Mouse (Mus musculus) lung, embryonic 16.5 days (tissue): Measurements from ENCODE around the gene Atf6. TPM values are rescaled to one million over a fixed set of nuclear protein-coding genes. Genes with fewer than 3 reads are reported as not detected.

Experiments
- ATAC-seq: fragments of 200-750 bp; cut with Nextera tagmentation; 2 replicates; pipeline ENCODE4 v1.8.0; 2017; ENCODE audit warnings: low read depth, mild to moderate bottlenecking, moderate library complexity
- H3K27ac ChIP-seq: fragments of 300-500 bp; sonication (generic); 2 replicates; pipeline ENCODE4 v1.5.1; 2014; ENCODE audit warnings: mild to moderate bottlenecking, control low read depth, low read length
- H3K27me3 ChIP-seq: fragments of 300-500 bp; sonication (generic); 2 replicates; pipeline ENCODE4 v1.6.1; 2014; ENCODE audit warnings: low read depth, low read length, mixed read lengths; ENCODE audit not compliant: control insufficient read depth, insufficient read depth
- H3K36me3 ChIP-seq: fragments of 300-500 bp; sonication (generic); 2 replicates; pipeline ENCODE4 v1.6.1; 2014; ENCODE audit warnings: low read length; ENCODE audit not compliant: control insufficient read depth, insufficient read depth
- H3K4me1 ChIP-seq: fragments of 300-500 bp; sonication (generic); replicated peaks from 2 replicates; pipeline ENCODE4 v1.6.1; 2014; ENCODE audit warnings: low read length, mixed read lengths; ENCODE audit not compliant: control insufficient read depth, insufficient read depth
- H3K4me2 ChIP-seq: fragments of 300-500 bp; sonication (generic); 2 replicates; pipeline ENCODE4 v1.6.1; 2014; ENCODE audit warnings: low read depth, low read length, control low read depth
- H3K4me3 ChIP-seq: fragments of 300-500 bp; sonication (generic); 2 replicates; pipeline ENCODE4 v1.5.1; 2014; ENCODE audit warnings: mild to moderate bottlenecking, low read length, control low read depth
- H3K9ac ChIP-seq: fragments of 300-500 bp; sonication (generic); 2 replicates; pipeline ENCODE4 v1.6.1; 2014; ENCODE audit warnings: low read length, control low read depth
- H3K9me3 ChIP-seq: fragments of 300-500 bp; sonication (generic); 2 replicates; pipeline ENCODE4 v1.6.1; 2016; ENCODE audit warnings: low read length; ENCODE audit not compliant: control insufficient read depth
- WGBS: fragments of 180-500 bp; shearing (Covaris S2); extraction: QIAGEN DNeasy Blood & Tissue Kit; methylation state at CpG from one replicate; pipeline ENCODE4 v1.1.7; 2014; 5-methylcytosine and 5-hydroxymethylcytosine counted together
- polyA plus RNA-seq: library from polyadenylated mRNA; unstranded; fragments of >200 nt; fragmentation: Nextera tagmentation; extraction: Ambion mirVana; gene quantifications from 2 replicates; pipeline ENCODE4 v1.2.1, GENCODE M21; 2015

Gene Atf6
- polyA plus RNA-seq, 1 experiment from 2014 or later, result 11.1 TPM

DNA sequence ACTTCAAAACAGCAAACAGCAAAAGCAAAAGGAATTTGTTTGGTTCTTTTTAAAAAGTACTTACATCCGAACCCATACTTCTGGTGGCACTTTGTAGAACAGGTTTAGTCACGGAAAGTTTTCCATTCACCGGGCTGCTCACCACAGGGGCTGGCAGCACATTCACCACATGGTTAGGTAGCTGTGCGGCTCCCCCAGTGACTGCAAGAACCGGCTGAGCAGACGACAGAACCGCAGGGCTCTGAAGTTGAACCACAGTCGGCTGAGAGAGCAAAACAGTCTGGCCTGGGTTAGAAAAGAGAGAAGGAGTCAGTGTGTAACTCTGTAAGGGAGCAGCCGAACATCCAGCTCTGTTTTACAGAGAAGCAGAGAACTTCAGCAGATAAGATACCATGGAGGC lies 32.8 kb downstream of the Atf6 start:
- H3K36me3 ChIP-seq, result 0 out of 2 replicates have a peak, but pooled peaks cover 4% of the 10 kb centered on the region
- H3K4me1 ChIP-seq, result no peaks in the 10 kb centered on the region
- no peak overlapping the region for H3K4me2 ChIP-seq
- no peak overlapping the region for H3K9ac ChIP-seq
- no peak overlapping the region for H3K4me3 ChIP-seq
- H3K27me3 ChIP-seq, result no peaks in the 10 kb centered on the region
- WGBS, result 81% methylated on average over 9 of the region's 9 CpGs
- no peak overlapping the region for H3K27ac ChIP-seq
- no peak for ATAC-seq
- no peaks in the 10 kb centered on the region for H3K9me3 ChIP-seq

DNA sequence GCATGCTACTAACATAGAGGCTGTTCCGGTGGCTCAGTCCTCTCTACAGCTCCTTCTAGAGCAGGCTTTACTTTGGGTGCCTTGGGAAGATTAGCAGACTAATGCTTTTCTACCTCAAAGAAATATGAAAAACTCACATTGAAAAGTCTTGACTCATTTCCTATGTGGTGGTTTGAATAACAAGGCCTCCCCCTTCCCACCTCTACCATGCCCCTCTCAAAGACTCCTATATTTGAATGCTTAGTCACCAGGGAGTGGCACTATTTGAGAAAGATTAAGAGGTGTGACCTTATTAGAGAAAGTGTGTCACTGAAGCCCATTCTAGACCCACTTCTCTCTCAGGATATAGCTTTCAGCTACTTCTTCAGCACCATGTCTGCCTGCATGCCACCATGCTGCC lies 37.8 kb downstream of the Atf6 start:
- Histone ChIP-seq H3K27me3 (no peaks in the 10 kb centered on the region), H3K27ac (no peak overlapping the region), H3K9ac (no peak overlapping the region), H3K36me3 (0 out of 2 replicates have a peak, but pooled peaks cover 2% of the 10 kb centered on the region), H3K9me3 (no peaks in the 10 kb centered on the region), H3K4me1 (no peaks in the 10 kb centered on the region), H3K4me2 (no peak overlapping the region), H3K4me3 (no peak overlapping the region)
- WGBS, result 94% methylated on average over 1 of the region's 1 CpGs
- no peak for ATAC-seq

DNA sequence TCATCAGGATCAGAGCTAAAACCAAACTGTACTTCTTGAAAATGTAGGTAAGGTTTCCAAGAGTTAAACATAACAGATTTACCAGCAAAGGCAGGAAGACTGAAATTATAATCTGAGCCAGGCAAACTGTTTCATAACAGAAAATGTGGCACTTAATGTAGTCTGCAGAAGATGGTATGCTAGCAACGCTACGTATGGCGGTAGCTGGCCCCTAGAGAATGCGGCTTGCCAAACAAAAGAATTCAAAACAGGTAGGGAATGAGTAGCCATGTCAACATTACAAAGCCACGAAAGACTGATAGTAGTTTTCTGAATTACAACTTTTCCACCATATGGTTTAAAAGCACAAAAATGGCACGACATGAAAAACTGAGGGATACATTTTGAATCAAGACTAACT lies 38.2 kb downstream of the Atf6 start:
- no peak for ATAC-seq
- H3K27me3 ChIP-seq, result no peaks in the 10 kb centered on the region
- H3K4me3 ChIP-seq, result no peak overlapping the region
- H3K9ac ChIP-seq, result no peak overlapping the region
- no peaks in the 10 kb centered on the region for H3K9me3 ChIP-seq
- no peaks in the 10 kb centered on the region for H3K4me1 ChIP-seq
- 77% methylated on average over 6 of the region's 6 CpGs for WGBS
- H3K4me2 ChIP-seq, result no peak overlapping the region
- no peaks in the 10 kb centered on the region for H3K36me3 ChIP-seq
- H3K27ac ChIP-seq, result no peak overlapping the region

DNA sequence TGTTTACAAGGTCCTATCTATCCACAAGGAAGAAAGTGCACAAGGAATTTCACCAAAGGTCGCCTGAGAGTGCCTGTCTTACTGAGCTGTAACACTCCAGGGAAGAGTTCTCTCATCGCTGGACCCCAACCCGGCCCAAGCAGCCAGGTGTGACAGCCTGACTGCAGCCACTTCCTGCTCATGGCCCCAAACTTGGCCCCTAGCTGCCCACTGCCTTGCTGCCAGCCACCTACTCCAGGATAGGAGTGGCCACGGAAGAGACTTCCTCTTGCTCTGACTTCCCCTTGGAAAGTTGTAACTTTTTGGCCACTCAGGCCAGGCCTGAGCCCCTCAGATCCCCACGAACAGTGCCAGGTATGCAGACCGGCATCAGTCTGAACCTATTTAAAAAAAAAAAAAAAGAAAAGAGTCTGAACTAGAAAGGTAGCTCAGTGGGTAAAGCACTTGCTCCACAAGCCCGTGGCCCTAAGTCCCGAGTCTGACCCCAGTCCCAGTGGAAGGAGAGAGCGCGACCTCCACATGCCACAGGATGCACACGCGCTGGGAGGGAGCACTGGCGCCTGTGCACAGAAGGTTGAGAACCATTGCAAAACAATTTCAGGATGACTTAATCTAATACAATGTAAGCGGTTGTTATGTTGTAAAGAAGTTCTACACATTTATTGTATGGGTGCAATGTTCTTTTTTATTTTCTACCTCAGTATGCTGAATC lies 47.3 kb downstream of the Atf6 start:
- no peaks in the 10 kb centered on the region for H3K9me3 ChIP-seq
- no peak overlapping the region for H3K4me3 ChIP-seq
- H3K36me3 ChIP-seq, result 0 out of 2 replicates have a peak, but pooled peaks cover 2% of the 10 kb centered on the region
- H3K4me1 ChIP-seq, result no peaks in the 10 kb centered on the region
- ATAC-seq, result no peak
- H3K27ac ChIP-seq, result no peak overlapping the region
- no peak overlapping the region for H3K9ac ChIP-seq
- no peaks in the 10 kb centered on the region for H3K27me3 ChIP-seq
- WGBS, result 77% methylated on average over 14 of the region's 14 CpGs
- no peak overlapping the region for H3K4me2 ChIP-seq

DNA sequence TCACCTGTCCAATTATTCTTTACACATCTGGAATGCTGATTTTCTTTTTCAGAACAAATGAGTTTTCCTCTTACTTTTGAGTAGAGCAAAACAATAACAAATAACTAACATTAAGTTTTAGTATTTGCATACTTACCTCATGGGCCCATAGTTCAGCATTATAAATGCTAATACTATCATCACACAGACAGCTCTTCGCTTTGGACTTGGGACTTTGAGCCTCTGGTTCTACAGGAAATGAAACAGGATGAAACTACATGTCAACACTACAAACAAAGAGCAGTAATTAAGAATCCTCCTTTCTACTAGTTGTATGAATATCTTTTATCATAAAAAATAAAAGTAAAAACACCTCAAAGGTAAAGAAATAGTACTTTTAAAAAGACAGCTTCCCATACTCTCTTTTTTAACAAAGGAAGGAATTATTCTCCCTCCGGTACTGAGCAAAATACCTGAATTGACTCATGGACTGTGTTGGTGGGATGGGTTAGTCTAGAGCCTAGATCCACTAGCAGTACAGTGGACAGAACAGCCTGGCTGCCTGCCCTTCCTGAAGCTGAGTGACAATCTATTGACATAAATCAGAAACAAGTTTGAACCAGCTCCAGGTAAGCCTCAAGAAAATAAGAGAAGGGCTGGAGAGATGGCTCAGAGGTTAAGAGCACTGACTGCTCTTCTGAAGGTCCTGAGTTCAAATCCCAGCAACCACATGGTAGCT lies 52.1 kb downstream of the Atf6 start:
- no peak overlapping the region for H3K9ac ChIP-seq
- no peak for ATAC-seq
- 0 out of 2 replicates have a peak, but pooled peaks cover 5% of the 10 kb centered on the region for H3K36me3 ChIP-seq
- no peak overlapping the region for H3K27ac ChIP-seq
- no peak overlapping the region for H3K4me3 ChIP-seq
- no peaks in the 10 kb centered on the region for H3K4me1 ChIP-seq
- H3K9me3 ChIP-seq, result no peaks in the 10 kb centered on the region
- H3K4me2 ChIP-seq, result no peak overlapping the region
- H3K27me3 ChIP-seq, result no peaks in the 10 kb centered on the region
- 88% methylated on average over 2 of the region's 2 CpGs for WGBS

DNA sequence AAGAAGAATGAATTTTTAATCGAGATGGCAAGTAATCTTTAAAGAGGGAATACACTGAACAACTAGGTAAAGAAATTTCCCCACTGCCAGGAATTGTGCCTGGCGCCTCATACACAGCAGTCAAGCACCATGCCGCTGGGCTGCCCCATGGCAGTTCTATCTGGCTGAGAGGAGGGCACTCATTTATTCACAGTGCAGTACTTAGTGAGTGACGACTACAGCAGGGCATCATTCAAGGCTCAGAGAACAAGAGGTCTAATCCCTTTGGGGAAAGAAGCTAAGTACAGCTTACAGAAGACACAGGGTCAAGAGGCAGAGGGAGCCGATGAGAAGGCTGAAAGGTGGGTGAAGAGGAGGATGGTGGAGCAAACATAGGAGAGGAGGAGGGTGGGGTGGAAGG lies 54.7 kb downstream of the Atf6 start:
- no peak for ATAC-seq
- no peaks in the 10 kb centered on the region for H3K4me1 ChIP-seq
- H3K27me3 ChIP-seq, result no peaks in the 10 kb centered on the region
- no peak overlapping the region for H3K4me3 ChIP-seq
- H3K27ac ChIP-seq, result no peak overlapping the region
- H3K9me3 ChIP-seq, result no peaks in the 10 kb centered on the region
- no peak overlapping the region for H3K4me2 ChIP-seq
- WGBS, result 70% methylated on average over 5 of the region's 5 CpGs
- 0 out of 2 replicates have a peak, but pooled peaks cover 5% of the 10 kb centered on the region for H3K36me3 ChIP-seq
- H3K9ac ChIP-seq, result no peak overlapping the region

DNA sequence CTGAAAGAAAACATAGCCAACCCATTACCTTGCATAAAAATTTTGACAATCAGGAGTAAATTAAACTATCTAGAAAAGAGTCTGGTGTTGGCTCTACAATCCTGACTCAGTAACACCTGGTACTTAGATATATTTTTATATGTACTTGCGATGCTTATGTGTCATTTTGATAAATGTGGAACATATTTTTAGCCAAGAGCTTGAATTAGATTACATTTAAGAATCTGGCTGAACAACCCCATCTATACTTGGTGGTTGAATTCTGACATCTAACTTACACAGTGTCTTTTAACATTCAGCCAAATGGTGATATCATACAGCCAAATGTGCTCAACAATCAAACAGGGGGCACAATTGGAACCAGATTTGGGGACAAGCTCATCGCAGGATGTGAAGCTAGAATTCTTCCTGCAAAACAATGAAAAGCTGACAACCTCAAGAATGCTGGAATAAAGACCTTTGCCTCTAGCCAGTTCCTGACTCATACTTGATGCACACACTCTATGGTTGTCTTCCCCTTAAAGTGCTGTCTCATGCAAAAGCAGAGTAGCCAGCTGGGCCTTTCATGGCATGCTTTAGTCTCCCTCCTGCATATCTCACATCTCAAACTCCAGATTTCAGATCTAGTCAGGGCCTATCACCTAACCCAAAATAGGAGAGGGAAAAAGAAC lies 59.8 kb downstream of the Atf6 start:
- no peak for ATAC-seq

DNA sequence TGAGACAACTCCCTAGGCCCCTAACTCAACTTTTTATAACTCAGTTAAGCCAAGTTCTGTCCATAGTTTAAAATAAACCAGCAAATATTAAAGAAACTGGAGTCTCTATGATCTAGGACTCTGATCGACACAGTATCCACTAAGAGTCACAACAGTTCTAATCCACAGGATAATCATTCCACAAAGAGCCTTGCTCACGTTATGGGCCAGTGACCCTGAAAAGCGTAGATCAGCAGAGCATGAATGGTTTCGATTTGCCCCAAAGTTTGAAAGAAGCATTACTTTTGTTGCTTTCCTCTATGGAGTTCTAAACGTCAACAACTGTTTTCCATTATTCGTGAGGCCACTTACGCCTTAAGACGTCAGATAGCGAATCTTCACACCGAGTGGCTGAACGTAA lies 62.9 kb downstream of the Atf6 start:
- H3K9me3 ChIP-seq, result no peaks in the 10 kb centered on the region
- 91% methylated on average over 11 of the region's 11 CpGs for WGBS

More for the DNA sequence above, 59.8 kb downstream of the Atf6 start:
- Histone ChIP-seq H3K9me3 (no peaks in the 10 kb centered on the region), H3K36me3 (no peaks in the 10 kb centered on the region), H3K27me3 (no peaks in the 10 kb centered on the region), H3K4me1 (no peaks in the 10 kb centered on the region), H3K9ac (no peak overlapping the region), H3K27ac (no peak overlapping the region), H3K4me2 (no peak overlapping the region), H3K4me3 (no peak overlapping the region)
- 70% methylated on average over 2 of the region's 2 CpGs for WGBS

DNA sequence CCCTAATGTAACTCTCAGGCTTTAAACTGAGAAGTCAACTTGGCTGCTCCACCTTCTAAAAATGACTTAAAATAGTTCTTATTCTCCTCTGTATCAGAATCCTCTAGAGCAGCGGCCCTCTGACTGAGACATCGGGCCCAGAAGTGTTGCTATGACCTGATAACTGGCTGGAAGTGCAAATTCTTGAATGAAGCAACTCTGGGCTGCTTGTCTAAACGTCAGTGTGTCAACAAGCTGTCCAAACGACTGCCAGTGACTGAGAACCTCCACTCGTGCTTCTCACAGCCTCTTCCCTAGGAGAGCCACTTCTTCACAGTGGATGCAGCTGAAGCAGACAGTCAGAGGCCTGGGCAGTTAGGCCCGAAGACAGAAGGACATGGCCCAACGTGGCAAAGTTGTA lies 64.9 kb downstream of the Atf6 start:
- Histone ChIP-seq H3K4me3 (no peak overlapping the region), H3K9ac (no peak overlapping the region), H3K36me3 (peaks cover 6% of the 10 kb centered on the region), H3K27me3 (no peaks in the 10 kb centered on the region), H3K4me2 (no peak overlapping the region), H3K27ac (no peak overlapping the region), H3K9me3 (no peaks in the 10 kb centered on the region), H3K4me1 (no peaks in the 10 kb centered on the region)
- ATAC-seq, result no peak
- 43% methylated on average over 7 of the region's 7 CpGs for WGBS

More for the DNA sequence above, 62.9 kb downstream of the Atf6 start:
- no peak overlapping the region for H3K4me3 ChIP-seq
- no peaks in the 10 kb centered on the region for H3K27me3 ChIP-seq
- H3K36me3 ChIP-seq, result no peaks in the 10 kb centered on the region
- no peaks in the 10 kb centered on the region for H3K4me1 ChIP-seq
- no peak overlapping the region for H3K4me2 ChIP-seq
- no peak overlapping the region for H3K9ac ChIP-seq
- no peak overlapping the region for H3K27ac ChIP-seq
- ATAC-seq, result no peak
